Mouse (Mus musculus) heart, adult 2 months (tissue): ENCODE data around the gene Kcnj8.

Experiments used
- CTCF ChIP-seq: fragments of 200-600 bp; IDR thresholded peaks from 2 replicates; pipeline ENCODE4 v1.8.1; 2022; ENCODE audit warnings: antibody characterized with exemption, mild to moderate bottlenecking, moderate library complexity
- EP300 ChIP-seq: fragments of 200-500 bp; IDR thresholded peaks from 2 replicates; pipeline ENCODE4 v1.6.1; 2011; ENCODE audit warnings: low read depth, low read length, control low read depth; ENCODE audit not compliant: insufficient read depth
- POLR2A ChIP-seq: fragments of 200-500 bp; IDR thresholded peaks from 2 replicates; pipeline ENCODE4 v1.6.1; 2011; ENCODE audit warnings: mild to moderate bottlenecking, low read depth, low read length, control low read depth; ENCODE audit not compliant: insufficient read depth

- TF ChIP-seq CTCF (no peak), EP300 (no peak), POLR2A (no peak)
Measured at GRCm38 (mm10) chr6:142577801-142578200, 6.4 kb upstream of the Kcnj8 start.
